Mouse (Mus musculus) stomach, embryonic 14.5 days (tissue): ENCODE measurements around the gene Asic2. TPM values are rescaled to one million over a fixed set of nuclear protein-coding genes. Genes with fewer than 3 reads are reported as not detected.

Experiments used
- ATAC-seq: fragments of 200-750 bp; cut with Nextera tagmentation; 2 replicates; pipeline ENCODE4 v1.8.0; 2017; ENCODE audit warnings: low read depth, moderate TSS enrichment; ENCODE audit not compliant: insufficient number of reproducible peaks, insufficient read depth, low FRiP score
- H3K27ac ChIP-seq: fragments of 300-500 bp; sonication (generic); 2 replicates; pipeline ENCODE4 v1.5.1; 2014; ENCODE audit warnings: mild to moderate bottlenecking, low read length, moderate library complexity, mixed read lengths
- H3K27me3 ChIP-seq: fragments of 300-500 bp; sonication (generic); 2 replicates; pipeline ENCODE4 v1.6.1; 2014; ENCODE audit warnings: low read length, control low read depth, mixed read lengths; ENCODE audit not compliant: control insufficient read depth, insufficient read depth
- H3K36me3 ChIP-seq: fragments of 300-500 bp; sonication (generic); 2 replicates; pipeline ENCODE4 v1.6.1; 2014; ENCODE audit warnings: mild to moderate bottlenecking, control low read depth, low read length, moderate library complexity, mixed read lengths; ENCODE audit not compliant: control insufficient read depth, insufficient read depth
- H3K4me1 ChIP-seq: fragments of 300-500 bp; sonication (generic); 2 replicates; pipeline ENCODE4 v1.6.1; 2014; ENCODE audit warnings: low read length, control low read depth, mixed read lengths; ENCODE audit not compliant: control insufficient read depth, insufficient read depth
- H3K4me2 ChIP-seq: fragments of 300-500 bp; sonication (generic); replicated peaks from 2 replicates; pipeline ENCODE4 v1.6.1; 2014; ENCODE audit warnings: low read depth, low read length, control low read depth
- H3K4me3 ChIP-seq: fragments of 300-500 bp; sonication (generic); 2 replicates; pipeline ENCODE4 v1.5.1; 2014; ENCODE audit warnings: low read depth, low read length, control low read depth
- H3K9ac ChIP-seq: fragments of 300-500 bp; sonication (generic); replicated peaks from 2 replicates; pipeline ENCODE4 v1.6.1; 2014; ENCODE audit warnings: low read depth, mild to moderate bottlenecking, control low read depth, low read length, moderate library complexity, mixed read lengths
- H3K9me3 ChIP-seq: fragments of 300-500 bp; sonication (generic); 2 replicates; pipeline ENCODE4 v1.6.1; 2016; ENCODE audit warnings: low read depth, low read length, control low read depth; ENCODE audit not compliant: control insufficient read depth
- WGBS: fragments of 180-500 bp; shearing (Covaris S2); extraction: QIAGEN DNeasy Blood & Tissue Kit; methylation state at CpG from one replicate; pipeline ENCODE4 v1.1.7; 2014; 5-methylcytosine and 5-hydroxymethylcytosine counted together
- polyA plus RNA-seq: library from polyadenylated mRNA; unstranded; fragments of >200 nt; fragmentation: Nextera tagmentation; extraction: Ambion mirVana; gene quantifications from 2 replicates; pipeline ENCODE4 v1.2.1, GENCODE M21; 2014

Gene Asic2
- polyA plus RNA-seq, 1 experiment from 2014 or later, result 0.27 TPM

DNA sequence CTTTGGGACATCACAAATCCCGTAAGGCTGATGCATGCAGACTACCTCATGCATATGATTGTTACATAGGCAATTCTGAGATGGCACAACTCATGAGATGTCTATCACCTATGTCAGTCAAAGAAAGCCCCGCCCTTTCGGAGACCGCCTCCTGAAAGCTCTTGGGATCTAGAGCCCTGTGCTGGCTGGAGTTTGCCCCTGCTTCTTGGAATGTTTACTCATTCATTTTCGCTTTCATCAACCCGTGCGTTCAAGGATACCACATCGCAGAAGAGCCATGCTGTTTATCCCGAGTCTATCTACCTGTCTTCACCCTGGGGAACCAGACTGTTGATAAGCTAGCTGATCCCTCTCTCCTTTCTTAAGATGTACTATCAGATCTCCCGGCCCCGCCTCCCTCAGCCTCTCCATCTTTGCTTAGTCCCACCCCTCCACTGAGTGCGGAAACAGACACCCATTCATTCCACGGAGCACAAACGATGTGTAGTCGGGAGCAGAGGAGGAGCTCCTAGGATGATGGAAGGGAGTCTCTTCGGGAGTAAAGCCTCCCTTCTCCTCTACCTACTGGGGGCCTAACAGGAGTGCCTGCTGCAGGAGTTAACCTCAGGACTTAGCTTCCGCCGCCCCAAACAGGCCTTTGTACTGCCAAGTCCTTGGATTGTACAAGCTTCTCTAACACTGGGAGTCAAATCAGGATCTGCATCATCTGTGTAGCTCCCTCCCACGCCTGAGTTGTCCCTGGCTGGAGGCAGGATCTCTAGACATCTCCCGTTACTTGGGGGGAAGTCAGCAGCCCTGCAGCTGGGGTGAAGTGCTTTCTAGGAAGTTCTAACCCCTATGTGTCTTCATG is 356.1 kb downstream of the Asic2 start:
- no peak overlapping the region for H3K9ac ChIP-seq
- 0 out of 2 replicates have a peak, but pooled peaks have one; percentile 46 for ATAC-seq
- 10% methylated on average over 20 of the region's 20 CpGs for WGBS

GRCm38 (mm10) chr11:81610506-81610905 is 357.8 kb downstream of the Asic2 start:
- Histone ChIP-seq H3K4me1 (peaks cover 5% of the 10 kb centered on the region; the same call in 1 of the 2 replicates), H3K4me2 (no peak overlapping the region), H3K9ac (no peak overlapping the region), H3K27me3 (no peaks in the 10 kb centered on the region), H3K36me3 (no peaks in the 10 kb centered on the region), H3K9me3 (no peaks in the 10 kb centered on the region), H3K4me3 (no peak overlapping the region), H3K27ac (no peak overlapping the region)
- 71% methylated on average over 5 of the region's 5 CpGs for WGBS
- ATAC-seq, result no peak

More for the DNA sequence above, 356.1 kb downstream of the Asic2 start:
- H3K4me3 ChIP-seq, result peak overlapping the region; percentile 21
- H3K9me3 ChIP-seq, result no peaks in the 10 kb centered on the region
- no peaks in the 10 kb centered on the region for H3K27me3 ChIP-seq
- no peak overlapping the region for H3K27ac ChIP-seq
- peaks cover 5% of the 10 kb centered on the region; the same call in 1 of the 2 replicates for H3K4me1 ChIP-seq
- H3K4me2 ChIP-seq, result peak overlapping the region; percentile 52
- H3K36me3 ChIP-seq, result no peaks in the 10 kb centered on the region

- ATAC-seq, result no peak
- Histone ChIP-seq H3K4me1 (no peaks in the 10 kb centered on the region), H3K4me2 (no peak overlapping the region), H3K27ac (no peak overlapping the region), H3K27me3 (no peaks in the 10 kb centered on the region), H3K4me3 (no peak overlapping the region), H3K36me3 (no peaks in the 10 kb centered on the region), H3K9ac (no peak overlapping the region), H3K9me3 (no peaks in the 10 kb centered on the region)
- 45% methylated on average over 4 of the region's 4 CpGs for WGBS
Observed at GRCm38 (mm10) chr11:81602971-81603370, 365.3 kb downstream of the Asic2 start.

GRCm38 (mm10) chr11:81601736-81602135 is 366.5 kb downstream of the Asic2 start:
- H3K4me1 ChIP-seq, result no peaks in the 10 kb centered on the region
- no peak overlapping the region for H3K4me3 ChIP-seq
- no peak overlapping the region for H3K9ac ChIP-seq
- no peaks in the 10 kb centered on the region for H3K27me3 ChIP-seq
- no peaks in the 10 kb centered on the region for H3K9me3 ChIP-seq
- 92% methylated on average over 5 of the region's 5 CpGs for WGBS
- H3K27ac ChIP-seq, result no peak overlapping the region
- ATAC-seq, result no peak
- no peaks in the 10 kb centered on the region for H3K36me3 ChIP-seq
- no peak overlapping the region for H3K4me2 ChIP-seq

- Histone ChIP-seq H3K9ac (no peak overlapping the region), H3K27ac (no peak overlapping the region)
- 87% methylated on average over 5 of the region's 5 CpGs for WGBS
Observed at GRCm38 (mm10) chr11:81597601-81598000, 370.7 kb downstream of the Asic2 start.

GRCm38 (mm10) chr11:81595235-81595634 is 373.0 kb downstream of the Asic2 start:
- H3K27ac ChIP-seq, result no peak overlapping the region
- H3K36me3 ChIP-seq, result no peaks in the 10 kb centered on the region
- H3K4me3 ChIP-seq, result no peak overlapping the region
- no peaks in the 10 kb centered on the region for H3K27me3 ChIP-seq
- H3K4me1 ChIP-seq, result peaks cover 2% of the 10 kb centered on the region; the same call in 1 of the 2 replicates
- 65% methylated on average over 2 of the region's 2 CpGs for WGBS
- no peak overlapping the region for H3K9ac ChIP-seq
- H3K4me2 ChIP-seq, result no peak overlapping the region
- ATAC-seq, result no peak
- H3K9me3 ChIP-seq, result no peaks in the 10 kb centered on the region

More at GRCm38 (mm10) chr11:81597601-81598000, 370.7 kb downstream of the Asic2 start:
- Histone ChIP-seq H3K9me3 (no peaks in the 10 kb centered on the region), H3K4me3 (no peak overlapping the region), H3K27me3 (no peaks in the 10 kb centered on the region), H3K36me3 (no peaks in the 10 kb centered on the region), H3K4me2 (no peak overlapping the region), H3K4me1 (peaks cover 2% of the 10 kb centered on the region; the same call in 1 of the 2 replicates)
- no peak for ATAC-seq

DNA sequence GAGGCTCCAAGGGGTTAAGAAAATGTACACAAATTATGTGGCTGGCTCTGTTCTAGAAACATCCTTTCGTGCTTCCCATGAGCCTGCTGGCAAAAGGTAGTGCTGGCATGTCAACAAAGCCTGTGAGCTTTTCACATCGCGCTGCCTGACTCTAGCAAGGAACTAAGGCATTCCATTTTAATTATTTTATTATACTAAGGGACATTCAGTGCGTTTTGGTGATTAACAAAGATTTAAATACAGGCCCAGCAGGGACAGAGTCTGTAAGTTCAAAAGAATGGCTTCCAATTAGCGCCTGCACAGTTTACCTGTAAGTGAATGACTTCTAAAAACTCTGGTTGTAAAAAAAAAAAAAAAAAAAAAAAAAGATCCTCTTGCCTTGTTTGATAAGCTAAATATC is 375.5 kb downstream of the Asic2 start:
- Histone ChIP-seq H3K4me1 (peaks cover 2% of the 10 kb centered on the region; the same call in 1 of the 2 replicates), H3K9ac (no peak overlapping the region), H3K4me2 (no peak overlapping the region), H3K27me3 (no peaks in the 10 kb centered on the region), H3K4me3 (no peak overlapping the region), H3K27ac (no peak overlapping the region), H3K36me3 (no peaks in the 10 kb centered on the region), H3K9me3 (no peaks in the 10 kb centered on the region)
- 58% methylated on average over 5 of the region's 5 CpGs for WGBS
- ATAC-seq, result no peak

DNA sequence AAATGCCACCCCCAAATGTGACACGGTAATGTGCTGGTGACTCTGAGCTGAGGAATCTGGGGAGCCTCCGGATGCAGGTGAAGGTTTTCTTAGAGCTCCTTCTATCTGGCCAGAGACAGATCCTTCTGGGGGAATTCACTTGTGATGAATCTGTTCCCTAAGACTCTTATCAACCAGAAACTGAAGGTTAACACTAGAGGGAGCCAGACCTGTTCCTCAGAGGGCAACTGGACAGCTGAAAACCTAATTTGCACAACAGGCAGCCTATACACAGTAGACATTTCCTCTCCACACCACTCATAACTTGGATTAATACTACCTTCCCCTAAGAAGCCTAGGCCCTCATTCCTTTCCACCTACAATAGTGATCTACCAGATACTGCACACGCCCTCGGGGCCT is 377.3 kb downstream of the Asic2 start:
- no peaks in the 10 kb centered on the region for H3K36me3 ChIP-seq
- no peak overlapping the region for H3K27ac ChIP-seq
- no peak overlapping the region for H3K4me2 ChIP-seq
- peaks cover 2% of the 10 kb centered on the region; the same call in 1 of the 2 replicates for H3K4me1 ChIP-seq
- 75% methylated on average over 4 of the region's 4 CpGs for WGBS
- no peak overlapping the region for H3K9ac ChIP-seq
- H3K9me3 ChIP-seq, result no peaks in the 10 kb centered on the region
- ATAC-seq, result no peak
- no peak overlapping the region for H3K4me3 ChIP-seq
- no peaks in the 10 kb centered on the region for H3K27me3 ChIP-seq
